Mouse (Mus musculus) ES-E14 (cell line): ENCODE measurements at regions not wholly inside any gene's neighbourhood (a gene's known extent, or its start where the extent isn't known, plus 50 kb on each side); places are given as distances from the start of the nearest gene placed in this dataset.

Source experiments
- HCFC1 ChIP-seq: IDR thresholded peaks from 2 replicates; pipeline ENCODE4 v1.6.1; 2012; ENCODE audit warnings: low read length, inconsistent platforms, borderline replicate concordance; ENCODE audit not compliant: insufficient read depth
- MAFK ChIP-seq: IDR thresholded peaks from 2 replicates; pipeline ENCODE4 v1.6.1; 2014; ENCODE audit warnings: mild to moderate bottlenecking, low read depth, low read length, inconsistent platforms; ENCODE audit not compliant: insufficient read depth
- ZC3H11A ChIP-seq: IDR thresholded peaks from 2 replicates; pipeline ENCODE4 v1.6.1; 2012; ENCODE audit warnings: low read depth, mild to moderate bottlenecking, inconsistent platforms, low read length, borderline replicate concordance
- ZNF384 ChIP-seq: IDR thresholded peaks from 2 replicates; pipeline ENCODE4 v1.6.1; 2012; ENCODE audit warnings: low read depth, low read length, inconsistent platforms

GRCm38 (mm10) chr3:38230796-38231195 lies 253.8 kb downstream of the Ankrd50 start:
- no peak for TF ChIP-seq HCFC1
- no peak for TF ChIP-seq ZNF384
- TF ChIP-seq ZC3H11A: no peak
- no peak for TF ChIP-seq MAFK
